Mouse (Mus musculus) heart, embryonic 15.5 days (tissue): ENCODE measurements around the gene Gpr173. TPM values are rescaled to one million over a fixed set of nuclear protein-coding genes. Genes with fewer than 3 reads are reported as not detected.

Experiments used
- polyA plus RNA-seq: library from polyadenylated mRNA; unstranded; fragments of >200 nt; fragmentation: Nextera tagmentation; extraction: Ambion mirVana; gene quantifications from 2 replicates; pipeline ENCODE4 v1.2.1, GENCODE M21; 2015

Gpr173 gene
- polyA plus RNA-seq, 1 experiment from 2014 or later: 2.4 TPM

Other genes starting within 250 kb of the Gpr173 start
- 39.9 and 44.0 TPM in 2 replicates for gene Iqsec2, start 224.4 kb downstream of the Gpr173 start, polyA plus RNA-seq
- gene Kdm5c, start 135.7 kb downstream of the Gpr173 start, polyA plus RNA-seq: 24.7 and 34.6 TPM in 2 replicates
- 6.7 and 8.9 TPM in 2 replicates for gene Kantr, start 41.2 kb downstream of the Gpr173 start, polyA plus RNA-seq
- 15.6 and 18.3 TPM in 2 replicates for gene Tspyl2, start 26.3 kb downstream of the Gpr173 start, polyA plus RNA-seq
- not detected in 2 replicates for gene Cldn34a, start 194.6 kb upstream of the Gpr173 start, polyA plus RNA-seq